Mouse (Mus musculus): Measurements from ENCODE around the gene Pdk3. TPM values are rescaled to one million over a fixed set of nuclear protein-coding genes. Genes with fewer than 3 reads are reported as not detected.

The Pdk3 gene
- polyA plus RNA-seq, 1 experiment from 2014 or later, result 69.1 TPM

GRCm38 (mm10) chrX:93793168-93793567 lies 38.8 kb downstream of the Pdk3 start:
- Histone ChIP-seq H3K4me3 (ENCODE audit: low read length) (no peak overlapping the region), H3K4me2 (replicated peaks; ENCODE audit: low read depth, low read length) (no peak overlapping the region), H3K4me1 (ENCODE audit: insufficient read depth, low read length) (no peaks in the 10 kb centered on the region), H3K9me3 (ENCODE audit: low read length) (no peaks in the 10 kb centered on the region), H3K27me3 (ENCODE audit: insufficient read depth, low read length) (no peaks in the 10 kb centered on the region), H3K9ac (replicated peaks; ENCODE audit: low read length) (no peak overlapping the region), H3K27ac (ENCODE audit: low read length) (no peak overlapping the region), H3K36me3 (ENCODE audit: insufficient read depth, low read length) (no peaks in the 10 kb centered on the region)
- ATAC-seq (ENCODE audit: low FRiP score, low TSS enrichment), result no peak

- no peaks in the 10 kb centered on the region for H3K4me1 ChIP-seq (ENCODE audit: insufficient read depth, low read length)
- peaks cover 9% of the 10 kb centered on the region; the same call in 1 of the 2 replicates for H3K27me3 ChIP-seq (ENCODE audit: insufficient read depth, low read length)
- no peaks in the 10 kb centered on the region for H3K9me3 ChIP-seq (ENCODE audit: low read length)
- H3K36me3 ChIP-seq (ENCODE audit: insufficient read depth, low read length), result no peaks in the 10 kb centered on the region
- 91% methylated on average over 1 of the region's 1 CpGs for WGBS
- H3K27ac ChIP-seq (ENCODE audit: low read length), result no peak overlapping the region
- H3K4me3 ChIP-seq (ENCODE audit: low read length), result no peak overlapping the region
- no peak overlapping the region for H3K4me2 ChIP-seq (replicated peaks; ENCODE audit: low read depth, low read length)
- no peak for ATAC-seq (ENCODE audit: low FRiP score, low TSS enrichment)
- no peak overlapping the region for H3K9ac ChIP-seq (replicated peaks; ENCODE audit: low read length)
Measured at GRCm38 (mm10) chrX:93789562-93789961, 42.4 kb downstream of the Pdk3 start.

- WGBS, result 87% methylated on average over 3 of the region's 3 CpGs
- peaks cover 4% of the 10 kb centered on the region; the same call in 1 of the 2 replicates for H3K27me3 ChIP-seq (ENCODE audit: insufficient read depth, low read length)
- H3K9ac ChIP-seq (replicated peaks; ENCODE audit: low read length), result no peak overlapping the region
- H3K27ac ChIP-seq (ENCODE audit: low read length), result no peak overlapping the region
- H3K36me3 ChIP-seq (ENCODE audit: insufficient read depth, low read length), result 0 out of 2 replicates have a peak, but pooled peaks cover 3% of the 10 kb centered on the region
- no peak overlapping the region for H3K4me3 ChIP-seq (ENCODE audit: low read length)
- no peaks in the 10 kb centered on the region for H3K9me3 ChIP-seq (ENCODE audit: low read length)
- ATAC-seq (ENCODE audit: low FRiP score, low TSS enrichment), result no peak
- H3K4me2 ChIP-seq (replicated peaks; ENCODE audit: low read depth, low read length), result no peak overlapping the region
- no peaks in the 10 kb centered on the region for H3K4me1 ChIP-seq (ENCODE audit: insufficient read depth, low read length)
Measured at GRCm38 (mm10) chrX:93760770-93761169, 71.2 kb downstream of the Pdk3 start.

- Histone ChIP-seq H3K4me1 (ENCODE audit: insufficient read depth, low read length) (no peaks in the 10 kb centered on the region), H3K9ac (replicated peaks; ENCODE audit: low read length) (no peak overlapping the region), H3K36me3 (ENCODE audit: insufficient read depth, low read length) (no peaks in the 10 kb centered on the region), H3K4me2 (replicated peaks; ENCODE audit: low read depth, low read length) (no peak overlapping the region), H3K9me3 (ENCODE audit: low read length) (no peaks in the 10 kb centered on the region), H3K4me3 (ENCODE audit: low read length) (no peak overlapping the region), H3K27me3 (ENCODE audit: insufficient read depth, low read length) (peaks cover 10% of the 10 kb centered on the region), H3K27ac (ENCODE audit: low read length) (no peak overlapping the region)
- no peak for ATAC-seq (ENCODE audit: low FRiP score, low TSS enrichment)
- WGBS, result 63% methylated on average over 7 of the region's 7 CpGs
Measured at GRCm38 (mm10) chrX:93756867-93757455, 75.0 kb downstream of the Pdk3 start.

GRCm38 (mm10) chrX:93755210-93755842 lies 76.7 kb downstream of the Pdk3 start:
- H3K4me2 ChIP-seq (replicated peaks; ENCODE audit: low read depth, low read length), result no peak overlapping the region
- H3K27ac ChIP-seq (ENCODE audit: low read length), result no peak overlapping the region
- no peaks in the 10 kb centered on the region for H3K4me1 ChIP-seq (ENCODE audit: insufficient read depth, low read length)
- H3K9me3 ChIP-seq (ENCODE audit: low read length), result no peaks in the 10 kb centered on the region
- H3K36me3 ChIP-seq (ENCODE audit: insufficient read depth, low read length), result no peaks in the 10 kb centered on the region
- no peak for ATAC-seq (ENCODE audit: low FRiP score, low TSS enrichment)
- 74% methylated on average over 11 of the region's 11 CpGs for WGBS
- peaks cover 14% of the 10 kb centered on the region for H3K27me3 ChIP-seq (ENCODE audit: insufficient read depth, low read length)
- H3K9ac ChIP-seq (replicated peaks; ENCODE audit: low read length), result no peak overlapping the region
- H3K4me3 ChIP-seq (ENCODE audit: low read length), result no peak overlapping the region

- Histone ChIP-seq H3K4me1 (ENCODE audit: insufficient read depth, low read length) (no peaks in the 10 kb centered on the region), H3K27ac (ENCODE audit: low read length) (no peak overlapping the region), H3K9ac (replicated peaks; ENCODE audit: low read length) (no peak overlapping the region), H3K4me3 (ENCODE audit: low read length) (no peak overlapping the region), H3K4me2 (replicated peaks; ENCODE audit: low read depth, low read length) (no peak overlapping the region), H3K27me3 (ENCODE audit: insufficient read depth, low read length) (peaks cover 13% of the 10 kb centered on the region), H3K9me3 (ENCODE audit: low read length) (no peaks in the 10 kb centered on the region), H3K36me3 (ENCODE audit: insufficient read depth, low read length) (no peaks in the 10 kb centered on the region)
- WGBS, result 93% methylated on average over 6 of the region's 6 CpGs
- no peak for ATAC-seq (ENCODE audit: low FRiP score, low TSS enrichment)
Measured at GRCm38 (mm10) chrX:93750566-93750965, 81.4 kb downstream of the Pdk3 start.

GRCm38 (mm10) chrX:93749165-93749564 lies 82.8 kb downstream of the Pdk3 start:
- Histone ChIP-seq H3K4me3 (ENCODE audit: low read length) (no peak overlapping the region), H3K4me1 (ENCODE audit: insufficient read depth, low read length) (no peaks in the 10 kb centered on the region)
- WGBS, result 84% methylated on average over 1 of the region's 1 CpGs

GRCm38 (mm10) chrX:93732975-93733748 lies 98.8 kb downstream of the Pdk3 start:
- Histone ChIP-seq H3K4me1 (ENCODE audit: insufficient read depth, low read length) (no peaks in the 10 kb centered on the region), H3K9ac (replicated peaks; ENCODE audit: low read length) (no peak overlapping the region), H3K9me3 (ENCODE audit: low read length) (no peaks in the 10 kb centered on the region), H3K4me3 (ENCODE audit: low read length) (no peak overlapping the region), H3K36me3 (ENCODE audit: insufficient read depth, low read length) (no peaks in the 10 kb centered on the region), H3K4me2 (replicated peaks; ENCODE audit: low read depth, low read length) (no peak overlapping the region), H3K27me3 (ENCODE audit: insufficient read depth, low read length) (peaks cover 5% of the 10 kb centered on the region; the same call in 1 of the 2 replicates), H3K27ac (ENCODE audit: low read length) (no peak overlapping the region)
- WGBS, result 59% methylated on average over 6 of the region's 6 CpGs
- ATAC-seq (ENCODE audit: low FRiP score, low TSS enrichment), result no peak

More at GRCm38 (mm10) chrX:93749165-93749564, 82.8 kb downstream of the Pdk3 start:
- peaks cover 14% of the 10 kb centered on the region; the same call in 1 of the 2 replicates for H3K27me3 ChIP-seq (ENCODE audit: insufficient read depth, low read length)
- no peaks in the 10 kb centered on the region for H3K9me3 ChIP-seq (ENCODE audit: low read length)
- ATAC-seq (ENCODE audit: low FRiP score, low TSS enrichment), result no peak
- no peak overlapping the region for H3K9ac ChIP-seq (replicated peaks; ENCODE audit: low read length)
- H3K27ac ChIP-seq (ENCODE audit: low read length), result no peak overlapping the region
- H3K4me2 ChIP-seq (replicated peaks; ENCODE audit: low read depth, low read length), result no peak overlapping the region
- no peaks in the 10 kb centered on the region for H3K36me3 ChIP-seq (ENCODE audit: insufficient read depth, low read length)

- no peak for ATAC-seq (ENCODE audit: low FRiP score, low TSS enrichment)
Measured at GRCm38 (mm10) chrX:93732407-93732806, 99.6 kb downstream of the Pdk3 start.

GRCm38 (mm10) chrX:93730854-93731253 lies 101.1 kb downstream of the Pdk3 start:
- Histone ChIP-seq H3K9me3 (ENCODE audit: low read length) (no peaks in the 10 kb centered on the region), H3K4me1 (ENCODE audit: insufficient read depth, low read length) (no peaks in the 10 kb centered on the region), H3K27me3 (ENCODE audit: insufficient read depth, low read length) (no peaks in the 10 kb centered on the region; the same call in 1 of the 2 replicates), H3K4me2 (replicated peaks; ENCODE audit: low read depth, low read length) (no peak overlapping the region), H3K4me3 (ENCODE audit: low read length) (no peak overlapping the region), H3K27ac (ENCODE audit: low read length) (no peak overlapping the region), H3K9ac (replicated peaks; ENCODE audit: low read length) (no peak overlapping the region), H3K36me3 (ENCODE audit: insufficient read depth, low read length) (no peaks in the 10 kb centered on the region)
- no peak for ATAC-seq (ENCODE audit: low FRiP score, low TSS enrichment)
- 87% methylated on average over 8 of the region's 8 CpGs for WGBS

More at GRCm38 (mm10) chrX:93732407-93732806, 99.6 kb downstream of the Pdk3 start:
- no peaks in the 10 kb centered on the region for H3K36me3 ChIP-seq (ENCODE audit: insufficient read depth, low read length)
- H3K4me2 ChIP-seq (replicated peaks; ENCODE audit: low read depth, low read length), result no peak overlapping the region
- peaks cover 5% of the 10 kb centered on the region; the same call in 1 of the 2 replicates for H3K27me3 ChIP-seq (ENCODE audit: insufficient read depth, low read length)
- no peak overlapping the region for H3K4me3 ChIP-seq (ENCODE audit: low read length)
- H3K9ac ChIP-seq (replicated peaks; ENCODE audit: low read length), result no peak overlapping the region
- H3K27ac ChIP-seq (ENCODE audit: low read length), result no peak overlapping the region
- no peaks in the 10 kb centered on the region for H3K9me3 ChIP-seq (ENCODE audit: low read length)
- H3K4me1 ChIP-seq (ENCODE audit: insufficient read depth, low read length), result no peaks in the 10 kb centered on the region

All from kidney, embryonic 16.5 days (tissue).